In the genomic region with DNA sequence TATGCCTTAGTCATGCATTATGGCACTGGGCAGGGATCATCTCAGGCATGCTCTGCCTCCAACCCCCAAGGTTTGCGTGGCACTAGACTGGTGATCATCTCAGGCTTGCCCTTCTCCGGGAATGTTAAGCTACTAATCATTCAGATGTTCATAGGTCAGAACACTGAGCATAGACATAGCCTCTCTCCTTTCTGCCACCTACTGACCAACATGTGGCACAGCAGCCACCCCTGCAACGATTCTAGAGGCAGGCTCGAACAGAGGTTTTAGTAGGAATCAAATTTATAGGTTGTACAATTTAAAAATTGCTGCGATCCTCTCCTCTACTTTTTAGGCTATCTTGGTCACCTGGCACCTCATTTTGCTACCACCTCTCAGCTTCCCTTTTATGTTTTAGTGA, we compare ENCODE assay signal across 11 mouse cellular contexts.
A peak's percentile ranks its signal among the peaks of the same experiment; 100 is the strongest.
DNase-seq lines count a peak whose midpoint lies in the region; ATAC-seq and TF ChIP-seq lines count a peak whose summit lies in the region.
"Had no signal": no experiment of that assay in that cellular context is flagged by ENCODE, and none has a peak within 500 bp of the region (broad histone marks: within the 10 kb centered on the region; RNA-seq: fewer than 3 reads in every experiment).

No protein-coding gene starts in this region.

- WGBS in embryonic facial prominence, embryonic 10.5 days = 76% methylated on average over 5 of the region's 5 CpGs
- 70% methylated on average over 5 of the region's 5 CpGs for WGBS in forebrain, embryonic 13.5 days

- no peak overlapping the region for H3K9ac ChIP-seq in MEL (ENCODE audit: control insufficient read depth, low read depth, low read length, poor library complexity, severe bottlenecking)
- no peak overlapping the region for H3K9ac ChIP-seq in forebrain, embryonic 13.5 days
- H3K9ac ChIP-seq: liver, embryonic 12.5 days; midbrain, embryonic 12.5 days had no signal

- no peak for DNase-seq in gastrocnemius, adult 2 months
- DNase-seq in gastrocnemius, postnatal 14 days = no peak
- DNase-seq in layer of hippocampus, adult 9-10 months (ENCODE audit: low spot score) = peak; percentile 6
- no peak for DNase-seq in layer of hippocampus, postnatal 36 days
- peak; percentile 18 for DNase-seq in MEL (ENCODE audit: low read depth, low spot score)
- peak; percentile 9 for DNase-seq in embryonic facial prominence, embryonic 10.5 days (ENCODE audit: low spot score)
- no peak for DNase-seq in cerebellum, adult 11 months
- DNase-seq: thymus, adult 2 months had no signal

- no peak overlapping the region for H3K4me3 ChIP-seq in gastrocnemius, adult 2 months
- H3K4me3 ChIP-seq in MEL (ENCODE audit: control insufficient read depth in 1 of 2, insufficient read depth in 1 of 2, low read depth in 2 of 2, low read length in 2 of 2) = no peak overlapping the region
- H3K4me3 ChIP-seq in embryonic facial prominence, embryonic 10.5 days = no peak overlapping the region
- H3K4me3 ChIP-seq in forebrain, embryonic 13.5 days = no peak overlapping the region
- H3K4me3 ChIP-seq: liver, embryonic 12.5 days; midbrain, embryonic 12.5 days had no signal

- TF ChIP-seq CTCF in gastrocnemius, adult 2 months (IDR thresholded peaks at IDR 0.05) = peak; percentile 49
- TF ChIP-seq CTCF in MEL (IDR thresholded peaks at IDR 0.05 in 2 of 3, conservative IDR thresholded peaks at IDR 0.05 in 1 of 3; ENCODE audit: control insufficient read depth in 1 of 3, insufficient read depth in 1 of 3, low read depth in 2 of 3, low read length in 3 of 3, poor library complexity in 1 of 3, severe bottlenecking in 1 of 3) = peak; percentile 16 to 52 (median 47); a peak in 5 of 6 replicates

- no peak for ATAC-seq in forebrain, embryonic 13.5 days
- ATAC-seq: liver, embryonic 12.5 days had no signal

- no peak overlapping the region for H3K4me2 ChIP-seq in forebrain, embryonic 13.5 days
- H3K4me2 ChIP-seq: liver, embryonic 12.5 days; midbrain, embryonic 12.5 days had no signal

- intact Hi-C loops in gastrocnemius, adult 2 months (cut with DNase I) = no loop called here
- intact Hi-C loops in gastrocnemius, postnatal 14 days (cut with DNase I; ENCODE audit: low total_unique reads) = no loop called here

- TF ChIP-seq RAD21 in MEL (IDR thresholded peaks at IDR 0.05; ENCODE audit: low read depth, low read length) = peak; percentile 12; the same call in 1 of the 2 replicates

- no peaks in the 10 kb centered on the region for H3K9me3 ChIP-seq in MEL (replicated peaks; ENCODE audit: insufficient read depth, low read length)
- H3K9me3 ChIP-seq in embryonic facial prominence, embryonic 10.5 days = no peaks in the 10 kb centered on the region
- H3K9me3 ChIP-seq in forebrain, embryonic 13.5 days (replicated peaks) = no peaks in the 10 kb centered on the region
- H3K9me3 ChIP-seq: midbrain, embryonic 12.5 days had no signal

- TF ChIP-seq POLR2A in MEL (IDR thresholded peaks at IDR 0.05; ENCODE audit: control insufficient read depth in 1 of 2, insufficient read depth in 1 of 2, low read depth in 1 of 2, low read length in 2 of 2, poor library complexity in 1 of 2) = no peak

- no peaks in the 10 kb centered on the region for H3K27me3 ChIP-seq in MEL (ENCODE audit: control insufficient read depth in 1 of 2, insufficient read depth in 2 of 2, low read length in 2 of 2)
- no peaks in the 10 kb centered on the region for H3K27me3 ChIP-seq in embryonic facial prominence, embryonic 10.5 days (replicated peaks; ENCODE audit: low read depth, poor library complexity, severe bottlenecking)
- H3K27me3 ChIP-seq in forebrain, embryonic 13.5 days = no peaks in the 10 kb centered on the region
- H3K27me3 ChIP-seq: liver, embryonic 12.5 days; midbrain, embryonic 12.5 days had no signal

- H3K27ac ChIP-seq in gastrocnemius, adult 2 months = no peak overlapping the region
- no peak overlapping the region for H3K27ac ChIP-seq in MEL (ENCODE audit: control insufficient read depth, low read depth, low read length)
- H3K27ac ChIP-seq in embryonic facial prominence, embryonic 10.5 days (replicated peaks) = no peak overlapping the region
- no peak overlapping the region for H3K27ac ChIP-seq in forebrain, embryonic 13.5 days
- H3K27ac ChIP-seq: liver, embryonic 12.5 days; midbrain, embryonic 12.5 days had no signal

- TF ChIP-seq EP300 in MEL (IDR thresholded peaks at IDR 0.05; ENCODE audit: low read depth in 1 of 2, low read length in 2 of 2) = no peak

- no peaks in the 10 kb centered on the region for H3K79me2 ChIP-seq in MEL (ENCODE audit: control insufficient read depth, insufficient read depth, low read length, poor library complexity)

- H3K4me1 ChIP-seq in MEL (ENCODE audit: control insufficient read depth in 1 of 2, insufficient read depth in 2 of 2, low read length in 2 of 2) = no peaks in the 10 kb centered on the region
- H3K4me1 ChIP-seq in embryonic facial prominence, embryonic 10.5 days = no peaks in the 10 kb centered on the region
- H3K4me1 ChIP-seq in forebrain, embryonic 13.5 days = no peaks in the 10 kb centered on the region
- H3K4me1 ChIP-seq: liver, embryonic 12.5 days; midbrain, embryonic 12.5 days had no signal

- no peaks in the 10 kb centered on the region for H3K36me3 ChIP-seq in MEL (ENCODE audit: control insufficient read depth in 1 of 2, insufficient read depth in 2 of 2, low read length in 2 of 2)
- H3K36me3 ChIP-seq in embryonic facial prominence, embryonic 10.5 days (replicated peaks) = no peaks in the 10 kb centered on the region
- no peaks in the 10 kb centered on the region for H3K36me3 ChIP-seq in forebrain, embryonic 13.5 days (ENCODE audit: poor library complexity, severe bottlenecking)
- H3K36me3 ChIP-seq: liver, embryonic 12.5 days; midbrain, embryonic 12.5 days had no signal

TF ChIP-seq in MEL, 35 proteins besides CTCF, POLR2A, EP300 and RAD21:
- TF ChIP-seq MAFK (IDR thresholded peaks at IDR 0.05; ENCODE audit: borderline replicate concordance, low read depth, low read length) (no peak), SMC3 (IDR thresholded peaks at IDR 0.05; ENCODE audit: low read depth, low read length) (peak; percentile 49)

Comparison
In these comparisons a context has a peak if more than half of its experiments do, and no peak if none do; other contexts are left out.
1. DNase-seq: peak in layer of hippocampus, adult 9-10 months (single experiment), MEL (single experiment) and embryonic facial prominence, embryonic 10.5 days (single experiment); none in gastrocnemius, adult 2 months (single experiment), gastrocnemius, postnatal 14 days (single experiment), layer of hippocampus, postnatal 36 days (0 of 2) and cerebellum, adult 11 months (single experiment).